8 mouse cellular contexts compared by ENCODE assay signal in genomic region chr4:54948616-54949560, GRCm38 (mm10). TPM values are rescaled to one million over a fixed set of nuclear protein-coding genes. Genes with fewer than 3 reads are reported as not detected.
DNase-seq lines count a peak whose midpoint lies in the region; ATAC-seq and TF ChIP-seq lines count a peak whose summit lies in the region.

No protein-coding gene starts in this region.

- DNase-seq in spleen, adult 2 months (ENCODE audit: low read depth in 1 of 2, low spot score in 2 of 2) = no peak
- no peak for DNase-seq in spleen, postnatal 14 days (ENCODE audit: low spot score in 2 of 2)
- DNase-seq in cerebellum, adult 2 months = peak; percentile 54 to 70
- DNase-seq in gastrocnemius, postnatal 10 days = peak; percentile 64
- DNase-seq in kidney, adult 9 months = peak; percentile 30
- DNase-seq in liver, embryonic 13.5 days = no peak
- DNase-seq in right cerebral cortex, adult 2 months (ENCODE audit: low spot score in 2 of 2) = peak; percentile 46 to 48

- TF ChIP-seq POLR2A in spleen, adult 2 months (IDR thresholded peaks at IDR 0.05; ENCODE audit: low read depth, low read length) = no peak
- no peak for TF ChIP-seq POLR2A in cerebellum, adult 2 months (IDR thresholded peaks at IDR 0.05; ENCODE audit: borderline replicate concordance, insufficient read depth, low read length)

- H3K4me1 ChIP-seq in spleen, adult 2 months (ENCODE audit: control insufficient read depth, insufficient read depth, insufficient read length) = no peaks in the 10 kb centered on the region
- H3K4me1 ChIP-seq in cerebellum, adult 2 months (ENCODE audit: control insufficient read depth, insufficient read depth, low read length) = no peaks in the 10 kb centered on the region; the same call in 1 of the 2 replicates
- no peaks in the 10 kb centered on the region for H3K4me1 ChIP-seq in liver, embryonic 13.5 days (replicated peaks)

- no peak for ATAC-seq in liver, embryonic 13.5 days (ENCODE audit: low read depth)
- no peak for ATAC-seq in inflammation-experienced regulatory T-cells, adult 6 months

- H3K36me3 ChIP-seq in spleen, adult 2 months (ENCODE audit: control insufficient read depth, insufficient read depth, low read length) = no peaks in the 10 kb centered on the region
- no peaks in the 10 kb centered on the region for H3K36me3 ChIP-seq in liver, embryonic 13.5 days

- H3K4me3 ChIP-seq in spleen, adult 2 months (ENCODE audit: extremely low read depth, insufficient read depth, insufficient read length) = peak overlapping the region; percentile 41
- H3K4me3 ChIP-seq in cerebellum, adult 2 months (replicated peaks; ENCODE audit: insufficient read depth, low read depth, low read length) = peak overlapping the region; percentile 80
- peak overlapping the region; percentile 53 for H3K4me3 ChIP-seq in liver, embryonic 13.5 days (replicated peaks)

- H3K4me2 ChIP-seq in liver, embryonic 13.5 days = peak overlapping the region; percentile 63

- H3K27ac ChIP-seq in spleen, adult 2 months (ENCODE audit: insufficient read depth, low read length) = peak overlapping the region; percentile 45
- peak overlapping the region; percentile 70 for H3K27ac ChIP-seq in cerebellum, adult 2 months (ENCODE audit: insufficient read depth, low read length)
- peak overlapping the region; percentile 58 for H3K27ac ChIP-seq in liver, embryonic 13.5 days

- peak overlapping the region; percentile 43 for H3K9ac ChIP-seq in liver, embryonic 13.5 days

- no peaks in the 10 kb centered on the region for H3K9me3 ChIP-seq in liver, embryonic 13.5 days (replicated peaks)

- no peak for TF ChIP-seq CTCF in spleen, adult 2 months (IDR thresholded peaks at IDR 0.05; ENCODE audit: extremely low read depth, insufficient read depth, insufficient read length, insufficient replicate concordance)
- TF ChIP-seq CTCF in cerebellum, adult 2 months (IDR thresholded peaks at IDR 0.05; ENCODE audit: borderline replicate concordance, insufficient read depth, low read depth, low read length) = no peak

- H3K27me3 ChIP-seq in spleen, adult 2 months (ENCODE audit: control insufficient read depth, insufficient read depth, low read length) = peaks cover 7% of the 10 kb centered on the region
- no peaks in the 10 kb centered on the region; the same call in 1 of the 2 replicates for H3K27me3 ChIP-seq in cerebellum, adult 2 months (ENCODE audit: control insufficient read depth, insufficient read depth, low read length)
- peaks cover 65% of the 10 kb centered on the region for H3K27me3 ChIP-seq in liver, embryonic 13.5 days

- 2% methylated on average over 29 of the region's 32 CpGs for WGBS in spleen, adult 2 months
- WGBS in cerebellum, adult 2 months = under 1% methylated on average over 32 of the region's 32 CpGs
- WGBS in liver, embryonic 13.5 days (ENCODE audit: insufficient replicate concordance) = 1% methylated on average over 31 of the region's 32 CpGs

RNA-seq across cellular contexts. Expression of gene Zfp462, which starts 4.0 kb away (rescaled TPM):
- 2.0 and 2.5 TPM in 2 replicates for polyA plus RNA-seq in spleen, adult 2 months (2012; rRNA removed)
- 15.9 and 17.5 TPM in 2 replicates for polyA plus RNA-seq in cerebellum, adult 2 months (2012; rRNA removed)
- 10 to 100 TPM; 24.0 to 39.0 TPM for total RNA-seq in gastrocnemius, postnatal 10 days (2021)
- polyA plus RNA-seq in liver, embryonic 13.5 days (2015; fragmentation: Nextera tagmentation; extraction: Ambion mirVana) = 0.14 and 0.20 TPM in 2 replicates
- under 1 TPM in 1 of 3 experiments, not detected in 2; 0.07 TPM for polyA plus RNA-seq in inflammation-experienced regulatory T-cells, adult 6 months (2017; shearing (Covaris generic))

Comparison
In these comparisons a context has a peak if more than half of its experiments do, and no peak if none do; other contexts are left out.
1. DNase-seq: peak in cerebellum, adult 2 months (2 of 2), gastrocnemius, postnatal 10 days (single experiment), kidney, adult 9 months (single experiment) and right cerebral cortex, adult 2 months (2 of 2); none in spleen, adult 2 months (0 of 2), spleen, postnatal 14 days (0 of 2) and liver, embryonic 13.5 days (single experiment).
2. Peak in every context shown above with its lines, with median percentiles within 50 percentile points of each other: H3K27ac ChIP-seq and H3K4me3 ChIP-seq.